Comparison of ENCODE assay signal across 10 mouse cellular contexts in the genomic region with DNA sequence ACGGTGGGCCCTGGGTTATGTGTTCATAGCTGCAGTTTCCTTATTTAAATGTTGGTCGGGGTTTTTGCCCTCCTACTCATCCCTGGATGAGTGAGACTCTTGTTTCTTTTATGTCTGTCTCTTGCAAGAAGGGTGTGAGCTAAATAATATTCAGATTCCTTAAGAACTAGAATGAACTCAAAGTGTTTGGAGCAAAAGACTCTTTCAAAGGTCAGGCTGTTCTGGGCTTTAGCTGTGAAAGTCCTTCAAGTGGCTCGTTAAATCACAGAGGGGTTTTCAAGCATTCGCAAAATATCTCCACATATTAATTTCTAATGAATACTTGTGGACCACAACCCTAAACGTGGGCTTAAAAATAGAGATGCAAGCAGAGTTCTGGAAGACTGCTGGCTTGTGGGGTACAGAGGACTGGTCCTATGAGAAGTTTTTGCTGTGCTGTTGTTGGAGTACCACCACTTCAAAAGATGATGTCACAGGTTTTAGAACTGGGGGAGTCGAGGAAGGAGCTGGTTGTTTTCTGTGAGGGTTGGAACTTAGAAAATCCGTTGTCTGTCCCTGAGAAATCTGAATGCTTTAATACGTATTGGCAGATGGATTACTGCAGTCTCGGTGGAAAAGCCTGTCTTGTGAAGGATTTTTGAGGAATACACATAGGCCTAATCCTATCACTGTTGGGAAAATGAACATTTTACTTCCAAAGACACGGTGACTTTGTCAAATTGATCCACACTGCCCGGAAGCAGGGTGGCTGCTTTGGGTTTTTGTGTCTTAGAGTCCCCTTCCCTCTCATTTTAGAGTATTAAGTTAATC. TPM values are rescaled to one million over a fixed set of nuclear protein-coding genes. Genes with fewer than 3 reads are reported as not detected.
A peak's percentile ranks its signal among the peaks of the same experiment; 100 is the strongest.
DNase-seq lines count a peak whose midpoint lies in the region; ATAC-seq and TF ChIP-seq lines count a peak whose summit lies in the region.
"Had no signal": no experiment of that assay in that cellular context is flagged by ENCODE, and none has a peak within 500 bp of the region (broad histone marks: within the 10 kb centered on the region; RNA-seq: fewer than 3 reads in every experiment).

No protein-coding gene starts in this region.

- H3K4me3 ChIP-seq in heart, postnatal 0 days (ENCODE audit: low read depth, low read length), result peak overlapping the region; percentile 76
- H3K4me3 ChIP-seq in midbrain, embryonic 11.5 days (ENCODE audit: low read depth, low read length), result peak overlapping the region; percentile 52

- ATAC-seq in heart, postnatal 0 days (ENCODE audit: insufficient read depth, low read depth), result no peak
- ATAC-seq in midbrain, embryonic 11.5 days (ENCODE audit: low FRiP score), result no peak
- ATAC-seq in monocyte, adult 5-6 weeks (replicated peaks; ENCODE audit: insufficient number of reproducible peaks, low FRiP score, low TSS enrichment, poor library complexity, severe bottlenecking), result no peak
- ATAC-seq: Patski had no signal

- H3K4me1 ChIP-seq in heart, postnatal 0 days (ENCODE audit: control insufficient read depth, insufficient read depth), result peaks cover 16% of the 10 kb centered on the region
- peaks cover 10% of the 10 kb centered on the region for H3K4me1 ChIP-seq in midbrain, embryonic 11.5 days (ENCODE audit: control insufficient read depth, insufficient read depth, low read length)

- H3K27me3 ChIP-seq in heart, postnatal 0 days (ENCODE audit: control insufficient read depth, insufficient read depth, low read length), result no peaks in the 10 kb centered on the region
- H3K27me3 ChIP-seq in midbrain, embryonic 11.5 days (ENCODE audit: control insufficient read depth, insufficient read depth, low read length), result peaks cover 13% of the 10 kb centered on the region; the same call in 1 of the 2 replicates
- H3K27me3 ChIP-seq: Patski had no signal

- TF ChIP-seq CTCF in brain, embryonic 14.5 days (IDR thresholded peaks at IDR 0.05; ENCODE audit: borderline replicate concordance, extremely low read depth, insufficient read depth, insufficient read length), result no peak
- TF ChIP-seq CTCF in heart, postnatal 0 days (IDR thresholded peaks at IDR 0.05; ENCODE audit: low read depth), result no peak

- no peak for TF ChIP-seq EP300 in heart, postnatal 0 days (IDR thresholded peaks at IDR 0.05; ENCODE audit: low read depth)

- H3K9me3 ChIP-seq in heart, postnatal 0 days (replicated peaks; ENCODE audit: control insufficient read depth, low read length), result no peaks in the 10 kb centered on the region
- H3K9me3 ChIP-seq in midbrain, embryonic 11.5 days (ENCODE audit: control insufficient read depth, low read length), result no peaks in the 10 kb centered on the region

- 46% methylated on average over 11 of the region's 11 CpGs for WGBS in heart, postnatal 0 days
- WGBS in midbrain, embryonic 11.5 days, result 24% methylated on average over 11 of the region's 11 CpGs

- peak overlapping the region; percentile 100 for H3K27ac ChIP-seq in heart, postnatal 0 days (ENCODE audit: low read depth)
- no peak overlapping the region for H3K27ac ChIP-seq in midbrain, embryonic 11.5 days (ENCODE audit: low read depth, low read length)

- peak overlapping the region; percentile 97 for H3K4me2 ChIP-seq in heart, postnatal 0 days (ENCODE audit: low read depth, low read length)
- peak overlapping the region; percentile 82 for H3K4me2 ChIP-seq in midbrain, embryonic 11.5 days

- peak overlapping the region; percentile 99 for H3K9ac ChIP-seq in heart, postnatal 0 days (replicated peaks; ENCODE audit: low read depth, low read length)
- H3K9ac ChIP-seq in midbrain, embryonic 11.5 days (ENCODE audit: low read length), result peak overlapping the region; percentile 78; the same call in 1 of the 2 replicates

- peak; percentile 42 for DNase-seq in kidney, adult 9 months
- no peak for DNase-seq in kidney, adult 8-10 months
- DNase-seq in brain, embryonic 14.5 days (ENCODE audit: low read depth), result peak; percentile 31
- DNase-seq in heart, postnatal 0 days (ENCODE audit: low spot score), result peak; percentile 22
- peak; percentile 86 for DNase-seq in midbrain, embryonic 11.5 days (ENCODE audit: low spot score, missing footprints)
- no peak for DNase-seq in spleen, adult 12 weeks (ENCODE audit: low spot score)
- no peak for DNase-seq in kidney, adult 11 months

- no peaks in the 10 kb centered on the region for H3K36me3 ChIP-seq in heart, postnatal 0 days (replicated peaks; ENCODE audit: control insufficient read depth, insufficient read depth, low read length)
- no peaks in the 10 kb centered on the region for H3K36me3 ChIP-seq in midbrain, embryonic 11.5 days (ENCODE audit: control insufficient read depth, insufficient read depth, low read length)

- TF ChIP-seq POLR2A in brain, embryonic 14.5 days (IDR thresholded peaks at IDR 0.05; ENCODE audit: borderline replicate concordance, extremely low read depth, insufficient read depth, insufficient read length, poor library complexity, severe bottlenecking), result no peak

RNA-seq across cellular contexts. Expression of a gene that starts 1.7 kb away (rescaled TPM):
- polyA plus RNA-seq in brain, embryonic 14.5 days (2012; rRNA removed), result 3.5 and 5.5 TPM in 2 replicates
- 0.23 and 2.8 TPM in 2 replicates for total RNA-seq in heart, postnatal 0 days (2014; rRNA removed; ENCODE audit: low replicate concordance)
- polyA plus RNA-seq in heart, postnatal 0 days (2015; fragmentation: Nextera tagmentation; extraction: Ambion mirVana), result 0.19 and 0.25 TPM in 2 replicates
- 0.11 TPM in 1 of 2 replicates, not detected in the other for polyA plus RNA-seq in midbrain, embryonic 11.5 days (2014; fragmentation: Nextera tagmentation; extraction: Ambion mirVana)
- total RNA-seq in monocyte, adult 5-6 weeks (2017), result 74.7 to 91.8 TPM (median 83.1 TPM) in 3 replicates

RNA-seq across cellular contexts. Expression of a gene that starts 2.1 kb away (rescaled TPM):
- not detected in 2 replicates for polyA plus RNA-seq in brain, embryonic 14.5 days (2012; rRNA removed)
- not detected in 2 replicates for total RNA-seq in heart, postnatal 0 days (2014; rRNA removed; ENCODE audit: low replicate concordance)
- polyA plus RNA-seq in heart, postnatal 0 days (2015; fragmentation: Nextera tagmentation; extraction: Ambion mirVana), result not detected in 2 replicates
- not detected in 2 replicates for polyA plus RNA-seq in midbrain, embryonic 11.5 days (2014; fragmentation: Nextera tagmentation; extraction: Ambion mirVana)
- total RNA-seq in monocyte, adult 5-6 weeks (2017), result not detected in 3 replicates
- total RNA-seq: heart, adult 18-20 months had no signal

RNA-seq across cellular contexts. Expression of a gene that starts 58.2 kb away (rescaled TPM):
- polyA plus RNA-seq in brain, embryonic 14.5 days (2012; rRNA removed), result 0.04 and 0.07 TPM in 2 replicates
- not detected in 2 replicates for total RNA-seq in heart, postnatal 0 days (2014; rRNA removed; ENCODE audit: low replicate concordance)
- not detected in 2 replicates for polyA plus RNA-seq in heart, postnatal 0 days (2015; fragmentation: Nextera tagmentation; extraction: Ambion mirVana)
- not detected in 2 replicates for polyA plus RNA-seq in midbrain, embryonic 11.5 days (2014; fragmentation: Nextera tagmentation; extraction: Ambion mirVana)
- not detected in 3 replicates for total RNA-seq in monocyte, adult 5-6 weeks (2017)
- total RNA-seq: heart, adult 18-20 months had no signal
- polyA plus RNA-seq: Patski had no signal

Comparison
In these comparisons a context has a peak if more than half of its experiments do, and no peak if none do; other contexts are left out.
1. DNase-seq: peak in kidney, adult 9 months (single experiment), brain, embryonic 14.5 days (single experiment), heart, postnatal 0 days (single experiment) and midbrain, embryonic 11.5 days (single experiment); none in kidney, adult 8-10 months (0 of 2), spleen, adult 12 weeks (single experiment) and kidney, adult 11 months (single experiment).